Mouse (Mus musculus) stomach, embryonic 16.5 days (tissue): Measurements from ENCODE around the gene Marc1. TPM values are rescaled to one million over a fixed set of nuclear protein-coding genes. Genes with fewer than 3 reads are reported as not detected.

ENCODE experiments used
- ATAC-seq: fragments of 200-750 bp; cut with Nextera tagmentation; 2 replicates; pipeline ENCODE4 v1.8.0; 2017; ENCODE audit warnings: moderate number of reproducible peaks, moderate TSS enrichment; ENCODE audit not compliant: insufficient read depth, low FRiP score
- H3K27ac ChIP-seq: fragments of 300-500 bp; sonication (generic); 2 replicates; pipeline ENCODE4 v1.5.1; 2014; ENCODE audit warnings: low read length
- H3K27me3 ChIP-seq: fragments of 300-500 bp; sonication (generic); 2 replicates; pipeline ENCODE4 v1.6.1; 2014; ENCODE audit warnings: low read length, control low read depth, mixed read lengths; ENCODE audit not compliant: control insufficient read depth, insufficient read depth
- H3K36me3 ChIP-seq: fragments of 300-500 bp; sonication (generic); 2 replicates; pipeline ENCODE4 v1.6.1; 2014; ENCODE audit warnings: low read length; ENCODE audit not compliant: control insufficient read depth, insufficient read depth
- H3K4me1 ChIP-seq: fragments of 300-500 bp; sonication (generic); 2 replicates; pipeline ENCODE4 v1.6.1; 2014; ENCODE audit warnings: low read length, control low read depth, mixed read lengths; ENCODE audit not compliant: control insufficient read depth, insufficient read depth
- H3K4me2 ChIP-seq: fragments of 300-500 bp; sonication (generic); 2 replicates; pipeline ENCODE4 v1.6.1; 2014; ENCODE audit warnings: low read depth, low read length, mixed read lengths
- H3K4me3 ChIP-seq: fragments of 300-500 bp; sonication (generic); replicated peaks from 2 replicates; pipeline ENCODE4 v1.5.1; 2014; ENCODE audit warnings: mild to moderate bottlenecking, low read length
- H3K9ac ChIP-seq: fragments of 300-500 bp; sonication (generic); 2 replicates; pipeline ENCODE4 v1.6.1; 2014; ENCODE audit warnings: low read length
- H3K9me3 ChIP-seq: fragments of 300-500 bp; sonication (generic); replicated peaks from 2 replicates; pipeline ENCODE4 v1.6.1; 2016; ENCODE audit warnings: low read length, control low read depth; ENCODE audit not compliant: control insufficient read depth
- WGBS: fragments of 180-500 bp; shearing (Covaris S2); extraction: QIAGEN DNeasy Blood & Tissue Kit; methylation state at CpG from one replicate; pipeline ENCODE4 v1.1.7; 2014; 5-methylcytosine and 5-hydroxymethylcytosine counted together
- polyA plus RNA-seq: library from polyadenylated mRNA; unstranded; fragments of >200 nt; fragmentation: Nextera tagmentation; extraction: Ambion mirVana; gene quantifications from 2 replicates; pipeline ENCODE4 v1.2.1, GENCODE M21; 2015

Gene Marc1
- 2.1 and 2.7 TPM in 2 replicates for polyA plus RNA-seq

GRCm38 (mm10) chr1:184810780-184811575, at the start of gene Marc1:
Marc1 (minus strand) TSS chr1:184811313.
- H3K4me1 ChIP-seq = peaks cover 16% of the 10 kb centered on the region
- peak within 1 kb of the TSS; percentile 61 for H3K4me2 ChIP-seq
- H3K9ac ChIP-seq = peak within 1 kb of the TSS; percentile 58
- H3K36me3 ChIP-seq = no peaks in the 10 kb centered on the region
- no peaks in the 10 kb centered on the region for H3K9me3 ChIP-seq
- H3K27me3 ChIP-seq = peaks cover 16% of the 10 kb centered on the region
- peak; percentile 20; the same call in 1 of the 2 replicates for ATAC-seq
- WGBS = 5% methylated on average over 52 of the region's 52 CpGs
- no peak within 1 kb of the TSS for H3K27ac ChIP-seq
- peak within 1 kb of the TSS; percentile 38 for H3K4me3 ChIP-seq

DNA sequence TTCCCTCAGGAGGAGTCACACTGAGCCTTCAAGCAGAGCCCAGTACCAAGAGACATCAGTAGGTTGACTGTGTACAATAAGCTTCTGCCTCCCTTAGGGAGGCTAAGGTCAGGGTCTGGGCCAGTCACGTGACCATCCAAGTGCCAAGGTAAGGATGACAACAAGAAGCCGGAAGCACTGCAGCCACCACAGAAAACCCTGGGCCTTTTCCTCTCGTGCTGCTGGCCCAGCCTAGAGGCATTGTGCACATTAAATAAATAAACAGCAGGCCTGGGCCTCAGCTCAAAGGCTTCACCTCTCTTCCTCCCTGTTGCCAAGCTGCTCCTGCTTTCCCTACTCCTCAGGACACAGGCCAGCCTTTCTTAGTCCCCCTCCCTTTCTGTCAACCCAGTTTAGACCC, 49.2 kb upstream of the Marc1 start:
- 32% methylated on average over 3 of the region's 3 CpGs for WGBS
- no peak overlapping the region for H3K4me3 ChIP-seq
- no peaks in the 10 kb centered on the region for H3K4me1 ChIP-seq
- no peaks in the 10 kb centered on the region for H3K27me3 ChIP-seq
- no peak overlapping the region for H3K9ac ChIP-seq
- H3K27ac ChIP-seq = no peak overlapping the region; the same call in 1 of the 2 replicates
- no peaks in the 10 kb centered on the region for H3K9me3 ChIP-seq
- ATAC-seq = peak; percentile 16; the same call in 1 of the 2 replicates
- H3K36me3 ChIP-seq = no peaks in the 10 kb centered on the region
- H3K4me2 ChIP-seq = no peak overlapping the region

DNA sequence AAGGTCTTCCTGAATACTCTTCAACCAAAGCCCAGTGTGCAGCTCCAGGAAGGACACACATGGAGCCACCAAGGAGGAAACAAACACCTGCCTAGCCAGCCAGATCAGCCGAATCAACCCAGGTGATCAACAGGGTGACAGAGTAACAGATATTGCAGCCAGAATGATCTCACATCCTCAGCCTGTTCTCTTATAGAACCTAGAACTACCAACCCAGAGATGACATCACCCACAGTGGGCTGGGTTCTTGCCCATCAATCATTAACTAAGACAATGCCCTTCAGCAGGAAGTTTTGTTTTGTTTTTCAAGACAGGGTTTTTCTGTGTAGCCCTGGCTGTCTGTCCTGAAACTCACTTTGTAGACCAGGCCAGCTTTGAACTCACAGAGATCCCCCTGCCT, 47.1 kb upstream of the Marc1 start:
- H3K9ac ChIP-seq = no peak overlapping the region
- no peak overlapping the region for H3K4me2 ChIP-seq
- H3K27ac ChIP-seq = no peak overlapping the region
- H3K4me3 ChIP-seq = no peak overlapping the region
- 0 out of 2 replicates have a peak, but pooled peaks cover 4% of the 10 kb centered on the region for H3K4me1 ChIP-seq
- no peaks in the 10 kb centered on the region for H3K36me3 ChIP-seq
- H3K27me3 ChIP-seq = no peaks in the 10 kb centered on the region
- whole genome bisulfite sequencing = 77% methylated on average over 1 of the region's 1 CpGs
- no peak for ATAC-seq
- no peaks in the 10 kb centered on the region for H3K9me3 ChIP-seq

GRCm38 (mm10) chr1:184857216-184857615, 46.1 kb upstream of the Marc1 start:
- 83% methylated on average over 9 of the region's 9 CpGs for WGBS
- H3K4me3 ChIP-seq = no peak overlapping the region
- H3K4me2 ChIP-seq = no peak overlapping the region
- H3K27me3 ChIP-seq = no peaks in the 10 kb centered on the region
- 0 out of 2 replicates have a peak, but pooled peaks cover 5% of the 10 kb centered on the region for H3K4me1 ChIP-seq
- no peak overlapping the region for H3K27ac ChIP-seq
- H3K9me3 ChIP-seq = no peaks in the 10 kb centered on the region
- H3K9ac ChIP-seq = no peak overlapping the region
- no peaks in the 10 kb centered on the region for H3K36me3 ChIP-seq
- no peak for ATAC-seq

DNA sequence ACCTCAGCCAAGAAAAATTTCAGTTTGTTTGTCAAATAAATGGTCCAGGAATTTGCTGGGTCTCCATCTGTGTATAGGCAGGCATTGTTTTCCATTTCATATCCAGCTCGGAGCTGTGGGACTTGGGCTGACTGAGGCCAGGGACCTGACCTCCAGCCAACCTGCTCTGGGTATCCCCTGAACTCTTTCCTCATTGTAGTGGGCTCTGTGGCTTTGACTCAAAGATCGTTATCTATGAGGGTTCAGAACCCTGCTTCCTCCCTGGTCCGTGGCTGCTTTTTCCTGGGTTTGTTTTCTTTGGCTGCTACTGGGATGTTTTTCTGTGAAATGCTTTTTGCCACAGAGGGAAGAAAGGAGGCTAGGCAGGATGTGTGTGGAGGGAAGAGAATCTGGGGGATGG, 42.8 kb upstream of the Marc1 start:
- 0 out of 2 replicates have a peak, but pooled peaks cover 8% of the 10 kb centered on the region for H3K4me1 ChIP-seq
- ATAC-seq = no peak
- no peak overlapping the region for H3K9ac ChIP-seq
- H3K27me3 ChIP-seq = no peaks in the 10 kb centered on the region
- H3K4me3 ChIP-seq = no peak overlapping the region
- H3K36me3 ChIP-seq = no peaks in the 10 kb centered on the region
- H3K27ac ChIP-seq = no peak overlapping the region
- no peaks in the 10 kb centered on the region for H3K9me3 ChIP-seq
- WGBS = 51% methylated on average over 3 of the region's 3 CpGs
- H3K4me2 ChIP-seq = no peak overlapping the region

DNA sequence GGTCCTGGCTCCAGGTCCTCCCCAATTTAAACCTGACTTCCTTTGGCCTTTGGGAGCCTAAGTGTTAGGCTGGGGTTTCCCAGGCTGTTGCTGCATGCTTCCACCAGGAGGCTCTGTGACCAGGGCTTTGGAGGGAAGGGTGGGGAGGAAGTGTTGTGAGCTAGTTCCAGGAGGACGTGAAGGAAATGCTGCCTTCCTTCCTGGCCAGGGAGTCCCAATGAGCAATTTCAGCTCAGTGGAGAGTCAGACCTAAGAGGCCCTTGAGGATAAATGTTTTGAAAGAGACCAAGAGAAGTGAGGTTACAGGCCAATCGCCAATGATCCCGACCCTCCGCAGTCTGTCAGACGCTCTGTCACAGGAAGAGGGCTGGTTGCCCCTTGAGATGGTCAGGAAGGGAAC, 42.2 kb upstream of the Marc1 start:
- H3K27me3 ChIP-seq = no peaks in the 10 kb centered on the region
- no peaks in the 10 kb centered on the region for H3K36me3 ChIP-seq
- peak overlapping the region; percentile 12; the same call in 1 of the 2 replicates for H3K27ac ChIP-seq
- H3K4me2 ChIP-seq = peak overlapping the region; percentile 40; the same call in 1 of the 2 replicates
- H3K9me3 ChIP-seq = no peaks in the 10 kb centered on the region
- ATAC-seq = peak; percentile 53
- H3K4me3 ChIP-seq = no peak overlapping the region; the same call in 1 of the 2 replicates
- H3K4me1 ChIP-seq = 0 out of 2 replicates have a peak, but pooled peaks cover 8% of the 10 kb centered on the region
- 19% methylated on average over 5 of the region's 5 CpGs for WGBS
- H3K9ac ChIP-seq = peak overlapping the region; percentile 5; the same call in 1 of the 2 replicates

DNA sequence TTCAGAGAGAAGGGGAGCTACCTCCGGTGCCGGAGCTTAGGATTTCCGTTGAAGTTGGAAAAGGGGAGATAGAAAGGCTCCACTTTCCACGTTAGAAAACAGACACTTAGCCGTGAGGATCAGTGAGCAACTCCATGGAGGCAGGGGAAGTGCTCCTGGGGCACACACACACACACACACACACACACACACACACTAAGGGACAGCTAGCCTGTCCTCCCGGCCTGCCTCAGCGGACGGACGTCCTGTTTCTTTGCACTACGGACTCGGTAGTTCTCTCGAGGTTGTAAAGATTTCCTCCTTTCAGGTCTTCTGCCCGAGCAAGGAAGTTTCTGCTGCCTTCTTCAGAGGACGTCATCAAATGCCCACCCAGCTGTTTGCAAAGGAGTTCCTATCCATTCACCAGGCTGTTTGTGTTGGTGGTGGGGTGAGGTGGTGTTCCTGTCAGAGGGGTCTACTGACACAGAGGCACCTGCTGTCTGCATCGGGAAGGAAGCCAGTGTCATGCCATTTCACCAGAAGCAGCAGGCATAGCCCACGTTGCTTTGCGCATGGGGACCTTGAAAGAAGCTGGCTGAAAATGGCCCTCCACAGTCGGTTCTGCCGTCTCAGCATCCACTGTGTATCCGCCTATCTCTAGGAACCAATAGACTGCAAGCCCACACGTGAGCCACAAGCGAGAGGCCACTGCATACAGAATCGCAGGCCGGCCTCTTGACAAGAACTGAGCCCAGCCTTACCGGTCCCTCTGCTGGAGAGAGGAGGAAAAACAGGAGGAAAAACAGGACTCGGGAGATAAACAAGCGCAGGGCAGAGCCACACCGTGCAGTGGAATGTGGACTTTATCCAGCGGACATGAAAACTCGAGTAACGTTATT, 40.9 kb upstream of the Marc1 start:
- no peaks in the 10 kb centered on the region for H3K9me3 ChIP-seq
- no peaks in the 10 kb centered on the region for H3K36me3 ChIP-seq
- H3K4me3 ChIP-seq = peak overlapping the region; percentile 13; the same call in 1 of the 2 replicates
- H3K4me1 ChIP-seq = 0 out of 2 replicates have a peak, but pooled peaks cover 8% of the 10 kb centered on the region
- H3K27me3 ChIP-seq = no peaks in the 10 kb centered on the region
- peak overlapping the region; percentile 25; the same call in 1 of the 2 replicates for H3K9ac ChIP-seq
- ATAC-seq = peak; percentile 80
- WGBS = 14% methylated on average over 31 of the region's 31 CpGs
- H3K4me2 ChIP-seq = peak overlapping the region; percentile 50
- peak overlapping the region; percentile 22; the same call in 1 of the 2 replicates for H3K27ac ChIP-seq

- no peaks in the 10 kb centered on the region for H3K9me3 ChIP-seq
- no peak overlapping the region for H3K27ac ChIP-seq
- H3K9ac ChIP-seq = no peak overlapping the region
- no peak overlapping the region for H3K4me3 ChIP-seq
- no peaks in the 10 kb centered on the region for H3K36me3 ChIP-seq
- no peak for ATAC-seq
- no peaks in the 10 kb centered on the region for H3K27me3 ChIP-seq
- 0 out of 2 replicates have a peak, but pooled peaks cover 8% of the 10 kb centered on the region for H3K4me1 ChIP-seq
- WGBS = 47% methylated on average over 7 of the region's 7 CpGs
- H3K4me2 ChIP-seq = no peak overlapping the region
Observed at GRCm38 (mm10) chr1:184851166-184851565, 40.1 kb upstream of the Marc1 start.
